Mouse (Mus musculus): ENCODE measurements around the gene Gopc.
"Not testable (repeated sequence)": the region's sequence is repeated elsewhere in the genome, so short reads cannot be mapped to it uniquely, and the experiment has no call there.

Gopc gene

DNA sequence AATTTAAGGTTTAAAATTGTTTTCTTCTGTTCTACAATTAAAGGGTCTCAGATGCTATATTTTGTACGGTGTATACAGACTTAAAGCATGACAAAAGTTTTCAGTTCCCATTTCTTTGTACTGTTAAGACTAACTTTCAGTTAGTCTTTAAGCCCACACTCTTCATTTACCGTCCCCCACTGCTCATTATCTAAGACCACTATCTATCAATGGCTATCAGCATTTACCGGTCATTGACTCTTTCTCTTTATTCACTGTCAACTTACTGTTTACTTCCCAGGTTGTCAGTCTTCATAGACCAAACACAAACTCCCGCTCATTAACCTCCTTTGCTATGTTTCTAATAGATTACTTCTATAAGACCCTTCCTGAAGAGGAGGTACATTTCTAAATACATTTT, 5.3 kb upstream of the Gopc start:
- DNase-seq (ENCODE audit: low spot score): no peak

DNA sequence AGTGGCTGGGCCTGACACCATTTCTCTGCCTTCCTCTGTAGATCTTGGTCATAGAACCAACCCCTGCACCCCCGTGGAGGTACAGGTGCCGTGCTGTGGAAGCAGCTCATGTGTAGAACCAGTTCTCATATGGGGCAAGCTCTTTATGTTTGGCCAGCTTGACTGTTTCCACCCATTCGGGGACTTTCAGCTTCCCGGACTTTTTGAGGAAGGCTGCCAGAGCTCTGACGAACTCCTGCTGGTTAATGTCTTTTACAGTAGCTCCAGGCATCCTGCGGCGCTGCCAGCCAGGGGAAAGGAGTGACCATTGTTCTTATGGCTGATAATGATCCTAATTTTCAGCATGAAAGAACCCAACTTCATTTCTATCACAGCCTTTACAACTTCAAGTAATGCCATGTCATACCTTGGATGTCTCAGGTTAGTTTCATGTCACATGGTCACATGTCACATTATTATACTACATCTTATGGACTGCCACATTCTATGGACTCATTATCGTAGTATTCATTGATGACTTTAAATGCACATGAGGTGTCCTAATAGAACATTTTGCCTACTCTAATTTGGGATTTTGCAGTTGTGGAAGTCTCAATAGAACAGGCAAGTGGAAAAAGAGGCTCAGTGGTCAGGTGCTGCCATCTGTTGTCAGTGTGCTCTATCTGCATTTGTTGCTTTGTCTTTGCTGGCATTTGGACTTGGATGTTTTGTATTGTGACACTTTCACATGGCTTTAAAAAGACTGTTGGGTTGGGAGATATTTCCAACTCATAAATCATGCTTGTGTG, 3.1 kb upstream of the Gopc start:
- DNase-seq (ENCODE audit: low spot score): peak; percentile 15

DNA sequence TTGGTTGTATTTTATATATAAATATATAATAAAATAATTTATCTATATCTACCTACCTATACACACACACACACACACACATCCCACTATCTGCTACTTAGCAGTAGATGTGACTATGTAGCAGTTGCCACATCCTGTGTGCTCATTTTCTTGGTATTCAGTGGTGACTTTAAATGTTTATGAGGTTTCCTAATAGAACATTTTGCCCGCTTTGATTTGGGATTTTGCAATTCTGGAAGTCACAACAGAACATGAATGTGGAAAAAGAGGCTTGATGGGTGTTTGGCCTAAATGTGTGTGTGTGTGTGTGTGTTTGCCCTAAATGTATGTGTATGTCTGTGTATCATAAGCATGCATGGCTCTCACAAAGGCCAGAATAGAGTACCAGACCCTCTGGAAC, 1.6 kb upstream of the Gopc start:
- no peak for DNase-seq (ENCODE audit: low spot score)

DNA sequence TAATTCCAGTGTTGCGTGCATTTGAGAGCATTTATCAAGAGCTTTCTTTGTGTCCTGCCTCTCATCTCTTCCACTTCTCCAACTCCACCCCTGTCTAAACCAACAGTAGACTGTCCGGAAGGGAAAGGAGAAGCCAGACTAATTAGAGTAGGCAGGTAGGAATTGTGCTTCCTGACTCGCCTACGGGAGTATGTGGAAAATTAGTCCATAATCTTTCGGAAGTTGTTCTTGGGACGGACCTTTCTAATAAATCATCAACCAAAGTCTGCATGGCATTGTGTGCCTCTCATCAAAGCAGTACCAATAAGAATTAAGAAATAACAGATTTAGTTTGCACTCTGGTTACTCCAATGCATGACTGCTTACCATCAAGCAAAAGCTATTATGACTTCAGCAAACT, 1.1 kb upstream of the Gopc start:
- no peak for DNase-seq (ENCODE audit: low spot score)

DNA sequence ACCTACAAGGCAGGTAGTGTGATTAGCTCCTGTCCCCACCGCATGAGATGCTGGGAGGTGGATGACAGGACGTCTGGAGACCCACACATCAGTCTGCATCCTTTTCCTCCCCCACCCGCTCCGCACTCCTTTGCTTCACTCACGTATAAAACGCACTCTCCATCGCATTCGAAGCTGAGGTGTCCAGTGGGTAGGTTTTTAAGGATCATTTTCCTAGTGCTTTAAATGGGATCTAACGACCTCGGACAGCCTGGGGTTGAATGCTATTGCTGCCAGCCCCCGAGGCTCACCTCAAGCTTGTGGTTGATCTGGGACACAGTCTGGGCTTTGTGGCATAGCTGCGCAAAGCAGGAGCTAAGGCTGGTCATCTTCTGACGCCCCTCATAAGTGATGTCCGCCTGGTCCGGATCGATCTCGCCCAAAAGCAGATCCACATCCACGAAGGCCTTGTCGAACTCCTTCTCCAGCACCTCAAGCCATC, 563 bp downstream of the Gopc start:
- no peak for DNase-seq (ENCODE audit: low spot score)

DNA sequence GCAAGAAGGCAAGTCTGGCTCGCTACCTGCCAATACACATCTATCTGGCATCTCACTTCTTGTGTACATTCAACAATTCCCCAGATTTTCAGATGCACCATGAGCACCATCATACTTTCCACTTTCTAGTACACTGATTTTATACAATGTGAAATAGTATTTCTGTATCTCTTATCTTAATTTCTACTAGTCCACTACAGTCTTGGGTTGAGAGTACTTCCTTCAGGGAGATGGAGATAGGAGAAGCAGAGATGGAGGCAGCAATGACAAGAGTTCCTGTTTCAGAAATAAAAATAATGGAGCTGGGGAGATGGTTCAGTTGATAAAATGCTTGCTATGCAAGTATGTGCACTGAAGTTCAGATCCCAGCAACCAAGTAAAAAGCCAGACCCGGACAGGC, 4.1 kb downstream of the Gopc start:
- no peak for DNase-seq (ENCODE audit: low spot score)

DNA sequence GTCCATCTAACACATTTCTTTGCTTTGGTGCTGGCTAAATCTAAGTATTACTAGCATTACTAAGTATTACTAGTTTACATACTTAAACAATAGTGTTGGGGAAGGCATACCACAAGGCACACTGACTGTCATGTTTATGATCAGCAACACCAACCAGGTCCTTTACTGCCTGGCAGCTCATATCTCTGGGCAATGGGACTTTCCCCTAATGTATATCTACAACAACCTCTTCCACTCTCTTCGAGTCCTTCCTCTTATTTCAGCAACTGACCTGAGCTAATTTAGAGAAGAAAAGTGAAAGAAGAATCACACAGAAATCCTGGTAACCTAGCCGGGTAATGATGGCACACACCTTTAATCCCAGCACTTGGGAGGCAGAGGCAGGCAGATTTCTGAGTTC, 5.5 kb downstream of the Gopc start:
- DNase-seq (ENCODE audit: low spot score): no peak

DNA sequence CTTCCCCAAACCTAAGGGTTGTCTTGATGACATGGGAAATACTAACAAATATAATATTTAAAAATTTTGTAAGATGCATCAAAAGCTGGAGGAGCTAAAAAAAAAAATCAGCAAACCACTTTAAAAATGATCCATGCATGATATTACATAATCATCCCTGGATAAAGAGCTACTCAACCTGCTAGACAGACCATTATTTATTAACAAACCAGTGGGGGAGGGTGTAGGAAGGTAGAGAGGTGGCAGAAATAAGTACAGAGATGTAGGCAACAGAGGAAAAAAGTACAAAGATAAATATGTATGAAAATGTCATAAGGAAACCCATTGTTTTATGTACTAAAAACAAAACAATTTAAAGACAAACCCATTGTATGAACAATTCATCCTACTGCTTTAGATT, 7.3 kb downstream of the Gopc start:
- no peak for DNase-seq (ENCODE audit: low spot score)

DNA sequence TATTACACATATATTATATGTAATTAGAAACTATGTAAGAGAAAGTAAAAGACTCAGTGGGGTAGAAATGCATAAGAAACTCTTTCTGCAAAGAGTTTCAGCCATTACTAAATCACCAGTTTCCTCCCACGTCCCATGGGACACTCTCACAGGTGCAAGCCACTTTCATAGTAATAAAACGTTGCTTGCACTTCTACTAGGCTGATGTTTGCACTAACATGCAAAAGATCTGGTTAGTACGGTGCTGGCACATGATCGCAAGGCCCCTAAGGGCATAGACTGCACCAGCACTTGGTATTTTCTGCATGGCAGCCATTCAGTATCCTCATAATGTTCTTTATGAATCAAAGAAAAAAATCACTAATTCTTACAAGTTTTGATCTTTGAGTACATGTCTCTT, 8.1 kb downstream of the Gopc start:
- no peak for DNase-seq (ENCODE audit: low spot score)

DNA sequence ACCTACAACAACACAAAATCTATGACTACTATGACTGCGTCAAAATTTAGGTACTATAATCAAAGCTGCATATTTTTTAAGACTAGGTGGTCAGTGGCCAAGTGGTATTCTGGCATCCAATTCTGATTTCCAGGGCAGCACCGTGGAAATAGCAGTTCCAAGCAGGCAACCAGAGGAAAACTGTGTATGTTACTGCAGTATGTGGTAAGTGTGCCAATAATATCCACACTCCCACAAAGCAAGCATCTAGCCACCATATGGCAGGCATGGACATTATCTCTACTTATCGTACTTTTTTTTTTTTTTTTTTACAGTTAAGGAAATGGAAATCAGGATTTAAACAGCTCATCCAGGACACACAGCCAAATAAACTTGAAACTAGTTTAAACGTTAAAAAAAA, 13.5 kb downstream of the Gopc start:
- no peak for DNase-seq (ENCODE audit: low spot score)

DNA sequence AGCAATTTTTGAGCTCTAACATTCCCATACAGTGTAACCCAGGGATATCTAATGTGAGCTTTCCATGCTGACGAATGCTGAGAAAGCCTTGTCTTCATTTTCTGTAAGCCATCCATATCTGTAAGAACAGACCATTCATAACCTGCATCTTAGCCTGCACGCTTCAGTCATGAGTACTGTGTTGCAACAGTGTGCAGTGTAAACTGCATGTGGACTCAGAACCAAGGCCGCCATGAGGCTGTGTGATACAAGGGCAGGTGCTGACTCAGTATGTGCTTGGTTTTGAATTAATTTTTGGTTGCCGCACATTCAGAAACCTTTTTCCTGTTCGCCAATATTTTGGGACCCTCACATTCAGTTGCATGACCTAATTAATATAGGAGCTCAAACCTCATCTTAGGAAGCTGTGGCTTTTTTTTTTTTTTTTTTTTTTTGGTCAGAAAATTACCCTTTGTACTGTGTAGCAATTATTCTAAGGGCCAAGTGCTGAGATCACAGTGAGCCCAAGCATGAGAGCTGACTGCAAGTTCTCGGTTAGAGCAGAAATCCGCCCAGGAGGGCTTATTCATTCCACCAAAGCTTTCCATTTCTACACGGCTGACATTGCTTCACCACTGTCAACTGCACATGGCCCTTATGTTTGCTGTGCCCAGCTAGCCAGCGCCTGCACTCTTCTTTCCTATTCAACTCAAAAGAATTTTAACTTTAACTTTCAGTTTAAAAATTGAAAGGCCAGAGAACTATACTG, 20.9 kb downstream of the Gopc start:
- DNase-seq (ENCODE audit: low spot score): no peak

DNA sequence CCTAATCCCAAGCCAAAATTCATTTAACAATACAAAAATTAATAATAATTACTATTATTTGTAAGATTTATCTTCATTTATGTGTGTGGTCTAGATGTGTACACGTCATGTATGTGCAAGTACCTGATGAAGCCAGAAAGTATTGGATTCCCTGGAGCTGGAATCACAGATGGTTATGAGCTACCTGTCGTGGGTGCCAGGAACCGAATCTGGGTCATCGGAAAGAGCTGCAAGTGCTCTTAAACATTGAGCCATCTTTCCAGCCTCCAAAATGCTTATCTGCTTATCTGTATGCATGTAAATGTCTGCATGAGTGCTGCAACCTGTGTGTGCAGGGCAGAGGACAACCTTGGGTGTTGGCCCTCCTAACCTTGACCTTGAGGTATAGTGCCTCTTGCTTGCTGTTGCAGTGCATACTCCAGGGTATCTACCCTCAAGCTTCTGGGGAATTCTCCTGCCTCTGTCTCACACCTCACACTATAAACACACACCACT, 21.6 kb downstream of the Gopc start:
- no peak for DNase-seq (ENCODE audit: low spot score)

DNA sequence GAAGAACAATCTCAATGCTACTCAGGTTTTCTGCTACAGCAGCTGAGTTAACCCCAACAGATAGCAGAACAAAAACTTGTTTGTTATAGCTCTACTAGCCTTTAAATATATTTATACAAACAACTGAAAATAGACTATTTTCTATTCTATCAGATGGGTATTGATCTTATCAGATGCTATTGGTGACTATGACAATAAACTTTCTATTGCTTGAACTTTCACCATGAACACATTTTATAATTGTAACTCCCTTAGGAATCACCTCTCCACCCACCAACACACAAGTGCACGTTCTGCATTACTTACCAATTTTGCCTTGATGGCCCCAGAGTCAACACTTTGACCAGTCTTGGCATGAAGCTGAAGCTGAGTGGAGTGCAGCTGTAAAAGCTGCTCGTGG, 23.5 kb downstream of the Gopc start, which contains the start of gene Gm26741:
Gene Gm26741, plus strand, starts transcription at position 301 of the 400 bp plus-strand sequence.
- no peak for DNase-seq (ENCODE audit: low spot score)

DNA sequence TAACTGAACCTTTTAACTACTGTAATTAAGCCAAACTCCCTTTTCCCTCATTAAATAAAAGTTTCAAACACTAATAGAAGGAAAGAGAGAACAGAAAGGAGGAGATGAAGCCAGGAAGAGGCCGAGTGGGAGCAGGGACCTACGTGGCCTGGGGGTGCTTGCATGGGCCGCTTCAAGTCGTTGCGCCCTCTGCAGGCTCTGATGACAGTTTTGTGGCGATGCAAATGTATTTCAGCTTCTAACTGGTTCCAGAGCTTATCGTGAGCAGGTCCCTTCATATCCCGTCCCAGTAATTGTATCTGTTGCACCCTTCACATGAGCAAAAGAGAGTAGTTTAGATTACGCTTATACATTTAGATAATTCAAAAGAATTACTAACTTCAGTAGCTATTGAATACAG, 28.7 kb downstream of the Gopc start:
- no peak for DNase-seq (ENCODE audit: low spot score)

DNA sequence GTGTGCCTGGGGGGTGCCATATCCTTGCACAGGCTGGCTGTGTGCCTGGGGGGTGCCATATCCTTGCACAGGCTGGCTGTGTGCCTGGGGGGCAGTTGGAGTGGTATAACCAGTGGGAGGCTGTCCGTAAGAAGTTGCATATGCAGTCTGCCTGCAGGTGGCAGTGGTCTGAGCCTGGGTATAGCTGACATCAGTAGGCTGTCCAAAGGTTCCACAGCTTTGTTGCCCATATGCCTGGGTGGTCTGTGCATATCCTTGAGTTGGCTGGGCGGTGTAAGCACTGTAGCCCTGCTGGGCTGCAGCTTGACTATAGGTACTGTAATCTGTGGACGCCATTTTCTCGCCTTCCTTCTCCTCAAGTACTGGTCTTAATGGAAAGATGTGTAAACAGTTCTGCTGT, 38.6 kb downstream of the Gopc start:
- not testable (repeated sequence) for DNase-seq (ENCODE audit: low spot score)

DNA sequence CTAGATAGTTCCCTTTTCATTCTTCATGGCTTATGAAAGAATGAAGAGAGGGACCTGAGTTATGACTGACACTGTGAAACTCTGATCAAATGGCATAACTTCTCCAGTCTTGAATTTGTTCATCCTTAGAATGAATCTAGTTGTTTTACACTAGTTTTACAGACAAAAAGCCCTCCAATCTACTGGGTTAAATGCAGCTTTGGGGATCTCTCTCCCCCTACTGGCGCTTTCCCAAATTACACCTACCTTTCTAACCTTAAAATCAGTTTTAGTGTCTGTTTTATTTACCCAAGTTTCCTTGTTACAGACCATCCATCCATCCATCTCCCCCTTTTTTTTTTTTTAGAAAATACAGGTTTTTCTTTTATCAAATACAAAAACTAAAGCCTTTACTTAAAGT, 50.9 kb downstream of the Gopc start:
- no peak for DNase-seq (ENCODE audit: low spot score)

DNA sequence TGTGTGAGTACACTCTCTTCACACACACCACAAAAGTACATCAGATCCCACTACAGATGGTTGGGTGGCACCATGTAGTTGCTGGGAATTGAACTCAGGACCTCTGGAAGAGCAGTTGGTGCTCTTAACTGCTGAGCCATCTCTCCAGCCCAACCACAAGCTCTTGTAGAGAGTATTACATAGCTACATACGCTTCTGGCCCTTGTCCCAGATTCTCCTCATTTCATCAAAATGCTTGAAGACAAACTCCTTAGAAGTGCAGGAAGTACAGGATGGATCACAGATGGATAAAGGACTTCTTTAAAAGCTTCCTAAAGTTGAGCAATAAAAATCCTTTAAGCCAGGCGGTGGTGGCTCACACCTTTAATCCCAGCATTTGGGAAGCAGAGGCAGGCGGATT, 60.0 kb downstream of the Gopc start:
- no peak for DNase-seq (ENCODE audit: low spot score)

DNA sequence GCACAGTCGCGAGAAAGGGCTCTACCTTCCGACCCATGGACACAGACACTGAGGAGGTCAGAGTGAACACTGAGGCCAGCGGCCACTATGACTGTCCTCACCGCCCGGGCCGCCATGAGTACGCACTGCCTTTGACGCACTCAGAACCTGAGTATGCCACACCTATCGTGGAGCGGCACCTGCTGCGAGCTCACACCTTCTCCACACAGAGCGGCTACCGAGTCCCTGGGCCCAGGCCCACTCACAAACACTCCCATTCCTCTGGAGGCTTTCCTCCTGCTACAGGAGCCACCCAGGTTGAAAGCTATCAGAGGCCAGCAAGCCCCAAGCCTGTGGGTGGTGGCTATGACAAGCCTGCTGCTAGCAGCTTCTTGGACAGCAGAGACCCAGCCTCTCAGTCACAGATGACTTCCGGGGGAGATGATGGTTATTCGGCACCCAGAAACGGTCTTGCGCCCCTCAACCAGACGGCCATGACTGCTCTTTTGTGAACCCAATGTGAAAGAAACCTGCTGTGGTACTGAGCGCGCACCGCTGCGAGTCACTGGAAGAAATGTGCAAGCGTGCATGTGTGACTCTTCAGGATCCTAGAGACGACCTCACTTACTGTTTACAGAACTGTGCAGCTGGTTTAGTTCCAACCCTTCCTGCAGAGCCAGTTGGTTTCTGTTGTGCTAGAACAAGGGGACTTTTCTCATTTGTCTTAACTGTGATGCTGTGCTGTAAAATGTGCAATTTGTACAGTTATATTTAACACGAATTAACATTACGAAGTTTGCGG, 62.2 kb downstream of the Gopc start:
- DNase-seq (ENCODE audit: low spot score): no peak

DNA sequence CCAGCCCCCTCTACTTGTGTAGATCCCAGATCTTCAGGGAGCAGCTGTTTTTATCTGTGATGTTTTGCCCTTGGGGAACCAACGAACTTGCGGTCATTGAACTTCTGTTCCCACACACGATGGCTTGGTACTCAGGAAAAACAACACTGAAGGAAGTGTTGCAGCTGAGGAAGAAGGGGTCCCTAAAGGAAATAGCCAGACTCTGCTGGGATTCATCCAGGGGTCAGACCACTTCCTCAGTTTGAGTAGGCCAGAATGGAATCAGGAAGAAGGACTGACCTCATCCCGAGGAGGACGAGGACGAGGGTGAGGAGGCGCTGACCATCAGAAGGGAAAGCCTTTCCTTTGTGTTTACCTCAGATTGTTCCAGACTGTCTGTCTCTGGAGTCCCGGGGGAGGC, 72.7 kb downstream of the Gopc start:
- DNase-seq (ENCODE audit: low spot score): no peak

DNA sequence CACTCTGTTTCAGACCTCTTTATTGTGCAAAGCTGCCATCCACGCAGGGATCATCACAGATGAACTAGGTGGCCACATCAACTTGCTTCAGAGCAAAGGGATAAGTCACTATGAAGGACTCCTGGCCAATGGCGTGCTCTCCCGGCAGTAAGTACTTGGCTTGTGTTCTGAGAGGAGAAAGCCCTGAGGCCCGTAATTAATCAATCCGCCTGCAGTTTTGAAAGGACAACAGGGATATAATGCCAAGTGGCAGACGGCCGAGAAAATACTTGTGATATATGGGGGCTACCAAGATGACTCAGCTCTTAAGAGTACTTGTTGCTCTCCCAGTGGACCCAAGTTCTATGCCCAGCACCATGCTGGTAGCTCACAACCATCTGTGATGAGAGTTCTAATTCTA, 77.3 kb downstream of the Gopc start:
- DNase-seq (ENCODE audit: low spot score): no peak

DNA sequence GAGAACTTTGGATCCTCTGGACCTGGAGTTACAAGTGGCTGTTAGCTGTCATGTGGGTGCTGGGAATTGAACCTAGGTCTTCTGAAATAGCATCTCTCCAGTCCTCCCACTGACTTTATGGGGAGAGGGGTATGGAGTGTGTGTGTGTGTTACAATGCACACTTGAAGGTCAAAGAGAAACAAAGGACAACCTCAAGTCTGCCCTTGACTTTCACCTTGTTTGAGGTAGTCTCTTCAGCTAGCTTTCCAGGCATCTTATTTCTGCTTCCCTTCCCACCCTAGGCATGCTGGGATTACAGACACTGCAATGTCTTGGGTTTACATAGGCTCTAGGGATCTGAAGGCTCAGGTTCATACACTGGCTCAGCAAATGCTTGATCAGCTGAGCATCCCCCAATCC, 79.7 kb downstream of the Gopc start:
- DNase-seq (ENCODE audit: low spot score): no peak

DNA sequence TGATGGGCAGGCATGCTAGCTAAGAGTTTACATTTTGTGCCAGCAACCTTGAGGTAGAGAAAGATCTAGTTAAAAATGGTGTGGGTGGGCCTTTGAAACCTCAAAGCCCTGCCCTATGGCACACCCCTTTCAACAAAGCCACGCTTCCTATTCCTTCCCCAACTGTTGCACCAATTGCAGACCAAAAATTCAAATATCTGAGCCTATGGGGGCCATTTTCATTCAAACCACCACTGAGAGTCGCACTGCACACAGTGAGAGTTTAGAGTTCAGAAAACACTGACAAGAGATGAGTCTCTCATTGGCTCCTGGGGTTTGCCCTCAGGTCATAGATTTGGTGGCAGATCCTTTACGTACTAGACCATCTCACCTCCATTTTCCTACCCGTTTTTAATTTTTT, 80.2 kb downstream of the Gopc start:
- no peak for DNase-seq (ENCODE audit: low spot score)

DNA sequence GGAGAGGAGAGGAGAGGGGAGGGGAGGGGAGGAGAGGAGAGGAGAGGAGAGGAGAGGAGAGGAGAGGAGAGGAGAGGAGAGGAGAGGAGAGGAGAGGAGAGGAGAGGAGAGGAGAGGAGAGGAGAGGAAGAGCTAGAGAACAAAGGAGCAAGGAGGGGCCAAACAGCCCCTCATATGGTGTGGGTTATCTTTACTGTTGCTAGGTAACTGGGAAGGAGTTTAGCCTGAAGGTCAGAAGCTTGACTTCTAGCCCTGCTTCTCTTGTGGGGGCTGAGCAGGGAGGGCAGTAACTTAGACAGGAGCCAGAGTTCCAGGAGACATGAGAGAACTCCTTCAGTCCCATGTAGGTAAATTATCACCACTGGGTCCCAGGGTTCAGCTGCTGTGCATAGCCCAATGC, 83.4 kb downstream of the Gopc start:
- not testable (repeated sequence) for DNase-seq (ENCODE audit: low spot score)
